Mouse (Mus musculus) MEL (cell line): Measurements from ENCODE around the gene Celsr2. TPM values are rescaled to one million over a fixed set of nuclear protein-coding genes. Genes with fewer than 3 reads are reported as not detected.

Experiments used
- DNase-seq: peaks from one replicate; pipeline ENCODE4 v3.0.0; 2011; ENCODE audit warnings: low read depth, low spot score
- H3K27ac ChIP-seq: 2 replicates; pipeline ENCODE4 v1.5.1; 2012; ENCODE audit warnings: low read depth, mild to moderate bottlenecking, control low read depth, low read length, moderate library complexity; ENCODE audit not compliant: control insufficient read depth
- H3K27me3 ChIP-seq, 2 experiments: fragments of 150-350 bp in 1 of 2; sonication (generic) in 1 of 2; 2 replicates each; pipeline ENCODE4 v1.6.1; 2012; ENCODE audit warnings: low read length in 2 of 2, mild to moderate bottlenecking in 2 of 2, improper control_type of control experiment in 1 of 2, moderate library complexity in 1 of 2; ENCODE audit not compliant: insufficient read depth in 2 of 2, control insufficient read depth in 1 of 2
- H3K36me3 ChIP-seq, 2 experiments: 2 replicates each; pipeline ENCODE4 v1.6.1; 2012 to 2014; ENCODE audit warnings: low read length in 2 of 2, improper control_type of control experiment in 1 of 2, inconsistent platforms in 1 of 2, mild to moderate bottlenecking in 1 of 2; ENCODE audit not compliant: insufficient read depth in 2 of 2, control insufficient read depth in 1 of 2
- H3K4me1 ChIP-seq, 2 experiments: fragments of 150-350 bp in 1 of 2; sonication (generic) in 1 of 2; 2 replicates each; pipeline ENCODE4 v1.6.1; 2012; ENCODE audit warnings: low read length in 2 of 2, improper control_type of control experiment in 1 of 2, mild to moderate bottlenecking in 1 of 2; ENCODE audit not compliant: insufficient read depth in 2 of 2, control insufficient read depth in 1 of 2
- H3K4me3 ChIP-seq, 2 experiments: fragments of 150-350 bp in 1 of 2; sonication (generic) in 1 of 2; 2 replicates each; pipeline ENCODE4 v1.5.1; 2012; ENCODE audit warnings: low read depth in 2 of 2, low read length in 2 of 2, mild to moderate bottlenecking in 2 of 2, moderate library complexity in 2 of 2, control low read depth in 1 of 2, improper control_type of control experiment in 1 of 2; ENCODE audit not compliant: control insufficient read depth in 1 of 2, insufficient read depth in 1 of 2
- H3K79me2 ChIP-seq: 2 replicates; pipeline ENCODE4 v1.6.1; 2012; ENCODE audit warnings: mild to moderate bottlenecking, low read length, moderate library complexity; ENCODE audit not compliant: control insufficient read depth, poor library complexity, insufficient read depth
- H3K9ac ChIP-seq: 2 replicates; pipeline ENCODE4 v1.6.1; 2012; ENCODE audit warnings: low read depth, mild to moderate bottlenecking, control low read depth, low read length, moderate library complexity; ENCODE audit not compliant: control insufficient read depth, poor library complexity, severe bottlenecking
- H3K9me3 ChIP-seq: fragments of 150-350 bp; sonication (generic); replicated peaks from 2 replicates; pipeline ENCODE4 v1.6.1; 2012; ENCODE audit warnings: mild to moderate bottlenecking, low read length, improper control_type of control experiment, moderate library complexity; ENCODE audit not compliant: insufficient read depth
- BHLHE40 ChIP-seq: IDR thresholded peaks from 2 replicates; pipeline ENCODE4 v1.6.1; 2012; ENCODE audit warnings: low read depth, mild to moderate bottlenecking, inconsistent platforms, low read length, improper control_type of control experiment, borderline replicate concordance
- CHD1 ChIP-seq: IDR thresholded peaks from 2 replicates; pipeline ENCODE4 v1.6.1; 2012; ENCODE audit warnings: low read depth, mild to moderate bottlenecking, inconsistent platforms, low read length, improper control_type of control experiment
- CHD2 ChIP-seq: IDR thresholded peaks from 2 replicates; pipeline ENCODE4 v1.6.1; 2011; ENCODE audit warnings: low read length, improper control_type of control experiment
- CTCF ChIP-seq, 3 experiments: IDR thresholded peaks in 2 of 3; conservative IDR thresholded peaks in 1 of 3; 2 replicates each; pipeline ENCODE4 v1.5.1; 2011 to 2012; ENCODE audit warnings: low read length in 3 of 3, low read depth in 2 of 3, mild to moderate bottlenecking in 2 of 3, improper control_type of control experiment in 1 of 3, inconsistent platforms in 1 of 3, mixed read lengths in 1 of 3, moderate library complexity in 1 of 3; ENCODE audit not compliant: control insufficient read depth in 1 of 3, insufficient read depth in 1 of 3, poor library complexity in 1 of 3, severe bottlenecking in 1 of 3
- E2F4 ChIP-seq: IDR thresholded peaks from 2 replicates; pipeline ENCODE4 v1.6.1; 2011; ENCODE audit warnings: low read depth, low read length, improper control_type of control experiment, borderline replicate concordance
- ELF1 ChIP-seq: IDR thresholded peaks from 2 replicates; pipeline ENCODE4 v1.6.1; 2014; ENCODE audit warnings: low read depth, mild to moderate bottlenecking, inconsistent platforms, low read length, improper control_type of control experiment, moderate library complexity
- EP300 ChIP-seq, 2 experiments: IDR thresholded peaks; 2 replicates each; pipeline ENCODE4 v1.6.1; 2011; ENCODE audit warnings: improper control_type of control experiment in 2 of 2, low read length in 2 of 2, low read depth in 1 of 2, mild to moderate bottlenecking in 1 of 2
- ETS1 ChIP-seq: IDR thresholded peaks from 2 replicates; pipeline ENCODE4 v1.6.1; 2012; ENCODE audit warnings: low read depth, mild to moderate bottlenecking, inconsistent platforms, low read length, improper control_type of control experiment, moderate library complexity
- GABPA ChIP-seq: IDR thresholded peaks from 2 replicates; pipeline ENCODE4 v1.6.1; 2012; ENCODE audit warnings: low read depth, mild to moderate bottlenecking, inconsistent platforms, low read length, improper control_type of control experiment, moderate library complexity
- GATA1 ChIP-seq: IDR thresholded peaks from 2 replicates; pipeline ENCODE4 v1.6.1; 2011; ENCODE audit warnings: low read depth, low read length, improper control_type of control experiment
- HCFC1 ChIP-seq: IDR thresholded peaks from 2 replicates; pipeline ENCODE4 v1.6.1; 2012; ENCODE audit warnings: low read depth, mild to moderate bottlenecking, inconsistent platforms, low read length, improper control_type of control experiment, moderate library complexity
- JUND ChIP-seq: IDR thresholded peaks from 2 replicates; pipeline ENCODE4 v1.6.1; 2011; ENCODE audit warnings: low read depth, mild to moderate bottlenecking, improper control_type of control experiment, low read length
- KAT2A ChIP-seq: conservative IDR thresholded peaks from 2 replicates; pipeline ENCODE4 v1.6.1; 2012; ENCODE audit warnings: low read depth, low read length, improper control_type of control experiment, inconsistent platforms
- MAFK ChIP-seq: IDR thresholded peaks from 2 replicates; pipeline ENCODE4 v1.6.1; 2011; ENCODE audit warnings: low read depth, mild to moderate bottlenecking, low read length, improper control_type of control experiment, borderline replicate concordance
- MAX ChIP-seq: IDR thresholded peaks from 2 replicates; pipeline ENCODE4 v1.6.1; 2011; ENCODE audit warnings: low read length, improper control_type of control experiment
- MAZ ChIP-seq: IDR thresholded peaks from 2 replicates; pipeline ENCODE4 v1.6.1; 2012; ENCODE audit warnings: low read depth, mild to moderate bottlenecking, inconsistent platforms, low read length, improper control_type of control experiment
- MEF2A ChIP-seq: IDR thresholded peaks from 2 replicates; pipeline ENCODE4 v1.6.1; 2014; ENCODE audit warnings: low read depth, mild to moderate bottlenecking, inconsistent platforms, low read length, improper control_type of control experiment; ENCODE audit not compliant: poor library complexity, insufficient replicate concordance, severe bottlenecking; ENCODE audit errors: extremely low read depth
- MYB ChIP-seq: IDR thresholded peaks from 2 replicates; pipeline ENCODE4 v1.6.1; 2011; ENCODE audit warnings: mild to moderate bottlenecking, low read depth, low read length, improper control_type of control experiment
- MYC ChIP-seq: IDR thresholded peaks from 2 replicates; pipeline ENCODE4 v1.6.1; 2011; ENCODE audit warnings: low read depth, mild to moderate bottlenecking, low read length, improper control_type of control experiment, moderate library complexity
- NELFE ChIP-seq: IDR thresholded peaks from 2 replicates; pipeline ENCODE4 v1.6.1; 2011; ENCODE audit warnings: low read depth, low read length, improper control_type of control experiment
- NRF1 ChIP-seq: IDR thresholded peaks from 2 replicates; pipeline ENCODE4 v1.6.1; 2014; ENCODE audit warnings: low read depth, mild to moderate bottlenecking, inconsistent platforms, low read length, improper control_type of control experiment, moderate library complexity; ENCODE audit not compliant: poor library complexity, insufficient read depth, severe bottlenecking
- POLR2A ChIP-seq, 2 experiments: IDR thresholded peaks; 2 replicates each; pipeline ENCODE4 v1.6.1; 2011 to 2012; ENCODE audit warnings: low read length in 2 of 2, mild to moderate bottlenecking in 2 of 2, control low read depth in 1 of 2, improper control_type of control experiment in 1 of 2, low read depth in 1 of 2, moderate library complexity in 1 of 2; ENCODE audit not compliant: control insufficient read depth in 1 of 2, insufficient read depth in 1 of 2, poor library complexity in 1 of 2
- POLR2AphosphoS2 ChIP-seq: IDR thresholded peaks from 2 replicates; pipeline ENCODE4 v1.6.1; 2011; ENCODE audit warnings: low read length, improper control_type of control experiment
- POLR2AphosphoS5 ChIP-seq: IDR thresholded peaks from 2 replicates; pipeline ENCODE4 v1.6.1; 2012; ENCODE audit warnings: low read depth, borderline replicate concordance, mild to moderate bottlenecking, inconsistent platforms, low read length, moderate library complexity, mixed read lengths
- RAD21 ChIP-seq: IDR thresholded peaks from 2 replicates; pipeline ENCODE4 v1.6.1; 2011; ENCODE audit warnings: mild to moderate bottlenecking, low read depth, low read length, improper control_type of control experiment
- RCOR1 ChIP-seq: IDR thresholded peaks from 2 replicates; pipeline ENCODE4 v1.6.1; 2012; ENCODE audit warnings: low read depth, mild to moderate bottlenecking, inconsistent platforms, low read length, improper control_type of control experiment
- SIN3A ChIP-seq: IDR thresholded peaks from 2 replicates; pipeline ENCODE4 v1.6.1; 2012; ENCODE audit warnings: low read length, improper control_type of control experiment, inconsistent platforms
- SMC3 ChIP-seq: IDR thresholded peaks from 2 replicates; pipeline ENCODE4 v1.6.1; 2011; ENCODE audit warnings: low read depth, low read length, improper control_type of control experiment
- TAL1 ChIP-seq: IDR thresholded peaks from 2 replicates; pipeline ENCODE4 v1.6.1; 2012; ENCODE audit warnings: mild to moderate bottlenecking, inconsistent platforms, low read length, moderate library complexity, mixed read lengths
- TCF12 ChIP-seq: IDR thresholded peaks from 2 replicates; pipeline ENCODE4 v1.6.1; 2014; ENCODE audit warnings: low read depth, mild to moderate bottlenecking, inconsistent platforms, low read length, improper control_type of control experiment, moderate library complexity
- UBTF ChIP-seq: IDR thresholded peaks from 2 replicates; pipeline ENCODE4 v1.6.1; 2012; ENCODE audit warnings: low read depth, mild to moderate bottlenecking, inconsistent platforms, low read length, improper control_type of control experiment, moderate library complexity, borderline replicate concordance; ENCODE audit not compliant: insufficient read depth
- USF1 ChIP-seq: IDR thresholded peaks from 2 replicates; pipeline ENCODE4 v1.6.1; 2014; ENCODE audit warnings: low read depth, mild to moderate bottlenecking, inconsistent platforms, low read length, improper control_type of control experiment, moderate library complexity
- USF2 ChIP-seq, 2 experiments: IDR thresholded peaks; 2 replicates each; pipeline ENCODE4 v1.6.1; 2011 to 2012; ENCODE audit warnings: improper control_type of control experiment in 2 of 2, low read length in 2 of 2, borderline replicate concordance in 1 of 2, inconsistent platforms in 1 of 2, low read depth in 1 of 2, mild to moderate bottlenecking in 1 of 2; ENCODE audit not compliant: insufficient read depth in 1 of 2
- ZC3H11A ChIP-seq: IDR thresholded peaks from 2 replicates; pipeline ENCODE4 v1.6.1; 2012; ENCODE audit warnings: low read depth, mild to moderate bottlenecking, inconsistent platforms, low read length, improper control_type of control experiment
- ZKSCAN1 ChIP-seq: IDR thresholded peaks from 2 replicates; pipeline ENCODE4 v1.6.1; 2012; ENCODE audit warnings: low read depth, mild to moderate bottlenecking, inconsistent platforms, low read length, improper control_type of control experiment, moderate library complexity
- ZMIZ1 ChIP-seq: IDR thresholded peaks from 2 replicates; pipeline ENCODE4 v1.6.1; 2012; ENCODE audit warnings: low read depth, mild to moderate bottlenecking, inconsistent platforms, low read length, improper control_type of control experiment, moderate library complexity
- ZNF384 ChIP-seq: IDR thresholded peaks from 2 replicates; pipeline ENCODE4 v1.6.1; 2012; ENCODE audit warnings: low read depth, mild to moderate bottlenecking, inconsistent platforms, low read length, improper control_type of control experiment
- polyA plus RNA-seq, 2 experiments: library from polyadenylated mRNA; stranded (reverse) in 1 of 2; unstranded in 1 of 2; fragments of >175 nt in 1 of 2; fragments of >200 nt in 1 of 2; gene quantifications; 2 replicates each; pipeline versions ENCODE4 v1.2.1 to v1.2.4; 2012; ENCODE audit warnings: low replicate concordance in 2 of 2, low read depth in 1 of 2; ENCODE audit not compliant: insufficient read length in 2 of 2, insufficient read depth in 1 of 2, missing spikeins in 1 of 2
- total RNA-seq: library from RNA; depleted of rRNA; stranded (reverse); fragments of 300-350 nt; gene quantifications from 2 replicates; pipeline ENCODE4 v1.2.3, GENCODE M21; 2012

The Celsr2 gene
- total and polyA plus RNA-seq, 3 experiments, result 0.04 TPM; not detected in 2

GRCm38 (mm10) chr3:108444029-108444428 lies 28.7 kb upstream of the Celsr2 start:
- Histone ChIP-seq H3K9ac (peak overlapping the region; percentile 71), H3K4me3 (peak overlapping the region; percentile 61 to 92), H3K4me1 (peaks cover 18 to 29% of the 10 kb centered on the region in 2 experiments), H3K36me3 (peaks cover 32 to 39% of the 10 kb centered on the region in 2 experiments), H3K27ac (peak overlapping the region; percentile 97), H3K79me2 (peaks cover 57% of the 10 kb centered on the region), H3K27me3 (peaks cover 3 to 6% of the 10 kb centered on the region in 2 experiments; a peak in 1 of 4 replicates), H3K9me3 (no peaks in the 10 kb centered on the region)
- DNase-seq, result peak; percentile 93
- TF ChIP-seq MEF2A (no peak), RCOR1 (no peak), MAFK (no peak; the same call in 1 of the 2 replicates), CTCF (IDR thresholded peaks at IDR 0.05 in 2 of 3, conservative IDR thresholded peaks at IDR 0.05 in 1 of 3; ENCODE audit: control insufficient read depth in 1 of 3, insufficient read depth in 1 of 3, low read depth in 2 of 3, low read length in 3 of 3, poor library complexity in 1 of 3, severe bottlenecking in 1 of 3) (no peak), NELFE (peak; percentile 60), SIN3A (peak; percentile 99), EP300 (IDR thresholded peaks at IDR 0.05; ENCODE audit: low read depth in 1 of 2, low read length in 2 of 2) (peak; percentile 20 to 77; a peak in 3 of 4 replicates), USF2 (IDR thresholded peaks at IDR 0.05; ENCODE audit: borderline replicate concordance in 1 of 2, insufficient read depth in 1 of 2, low read depth in 1 of 2, low read length in 2 of 2) (peak; percentile 58 to 90; a peak in 3 of 4 replicates), ZKSCAN1 (no peak), HCFC1 (peak; percentile 84), ELF1 (peak; percentile 60), POLR2A (IDR thresholded peaks at IDR 0.05; ENCODE audit: control insufficient read depth in 1 of 2, insufficient read depth in 1 of 2, low read depth in 1 of 2, low read length in 2 of 2, poor library complexity in 1 of 2) (peak; percentile 49 to 76; a peak in 3 of 4 replicates), ZMIZ1 (peak; percentile 78; the same call in 1 of the 2 replicates), MYB (no peak), POLR2AphosphoS2 (peak; percentile 84; the same call in 1 of the 2 replicates), USF1 (peak; percentile 97), MAX (peak; percentile 94), ZNF384 (no peak), E2F4 (no peak), MYC (peak; percentile 98), TAL1 (no peak), SMC3 (no peak), NRF1 (0 out of 2 replicates have a peak, but pooled peaks have one; percentile 22), CHD2 (no peak), RAD21 (no peak), TCF12 (peak; percentile 66), POLR2AphosphoS5 (no peak), GABPA (no peak), GATA1 (no peak), MAZ (no peak), KAT2A (peak; percentile 73), JUND (peak; percentile 79; the same call in 1 of the 2 replicates), ZC3H11A (0 out of 2 replicates have a peak, but pooled peaks have one; percentile 4), UBTF (no peak), BHLHE40 (peak; percentile 82; the same call in 1 of the 2 replicates), CHD1 (no peak; the same call in 1 of the 2 replicates), ETS1 (peak; percentile 97)
